Mouse (Mus musculus) T-helper 2 cell (primary cell): ENCODE measurements around the gene Alox5.

Source experiments
- in situ Hi-C: fragments of 300-600 bp; cut with MboI, MseI; formaldehyde crosslinking; loops from one replicate; pipeline ENCODE4 v1.15.1; 2025; ENCODE audit warnings: high pct_unique_total_duplicates

Gene Alox5

DNA sequence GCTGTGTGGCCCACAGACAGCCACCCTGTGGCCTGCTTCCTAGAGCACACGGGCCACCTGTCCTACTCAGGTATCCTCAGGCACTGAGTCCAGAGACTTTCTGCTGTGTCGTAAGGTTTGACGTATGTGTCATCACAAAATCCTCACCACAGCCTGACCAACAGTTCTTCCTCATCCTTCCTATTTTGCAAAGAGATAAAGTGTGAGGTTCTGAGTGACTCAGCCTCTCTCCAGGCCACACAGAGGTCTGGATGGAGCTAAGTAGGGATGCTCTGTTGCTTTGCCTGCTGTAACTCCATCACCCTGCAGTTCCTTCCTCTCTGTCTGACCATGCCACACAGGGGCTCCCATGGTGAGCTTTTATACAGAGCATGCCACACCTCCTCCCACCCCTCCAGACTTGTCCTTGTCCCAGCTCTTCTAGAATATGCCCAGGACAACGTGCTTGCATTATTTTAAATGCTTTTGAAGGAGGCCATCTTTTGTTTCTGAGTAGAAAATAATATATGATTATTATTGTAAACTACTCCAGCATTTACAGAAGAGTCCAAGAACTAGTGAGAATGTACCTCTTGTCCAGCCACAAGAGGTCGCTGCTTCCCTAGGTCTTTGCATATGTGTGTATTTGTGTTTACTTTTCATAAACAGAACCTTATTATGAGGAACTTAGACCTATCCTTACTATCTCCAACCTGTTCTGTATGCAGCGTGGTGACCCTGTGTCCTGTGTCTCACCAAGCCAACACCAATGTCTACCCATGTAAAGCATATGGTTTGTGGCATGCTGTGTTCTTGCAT is 43.3 kb downstream of the Alox5 start:
- in situ Hi-C loops: loop anchor here (10.0 kb wide), 1 partner anchor 147 kb away; no protein-coding TSS in a partner anchor

DNA sequence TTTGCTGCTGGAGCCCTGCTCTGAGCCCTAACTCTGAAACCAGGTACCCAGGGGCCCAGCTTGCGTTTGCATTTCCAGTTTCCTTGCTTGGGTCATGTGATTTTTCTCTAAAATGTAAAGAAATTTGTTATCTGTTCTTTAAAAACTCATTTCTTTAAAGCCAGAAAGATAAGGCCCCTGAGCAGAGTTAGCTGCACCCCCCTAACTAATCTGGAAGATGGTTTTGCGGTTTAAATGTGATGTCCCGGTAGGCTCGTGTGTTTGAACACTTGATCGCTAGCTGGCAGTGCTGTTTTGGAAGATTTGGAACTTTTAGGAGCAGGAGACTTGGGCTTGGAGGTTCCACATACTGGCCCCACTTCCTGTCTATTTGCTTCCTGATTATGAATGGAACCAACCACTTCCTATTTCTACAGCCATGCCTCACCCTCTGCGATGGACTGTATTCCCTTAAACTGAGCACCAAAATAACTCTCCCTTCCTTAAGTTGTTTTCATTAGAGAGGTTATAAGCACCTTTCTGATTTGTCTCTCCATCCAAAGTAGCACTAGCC is 44.9 kb downstream of the Alox5 start:
- in situ Hi-C loops: loop anchor here (10.0 kb wide), 1 partner anchor 149 kb away; no protein-coding TSS in a partner anchor

DNA sequence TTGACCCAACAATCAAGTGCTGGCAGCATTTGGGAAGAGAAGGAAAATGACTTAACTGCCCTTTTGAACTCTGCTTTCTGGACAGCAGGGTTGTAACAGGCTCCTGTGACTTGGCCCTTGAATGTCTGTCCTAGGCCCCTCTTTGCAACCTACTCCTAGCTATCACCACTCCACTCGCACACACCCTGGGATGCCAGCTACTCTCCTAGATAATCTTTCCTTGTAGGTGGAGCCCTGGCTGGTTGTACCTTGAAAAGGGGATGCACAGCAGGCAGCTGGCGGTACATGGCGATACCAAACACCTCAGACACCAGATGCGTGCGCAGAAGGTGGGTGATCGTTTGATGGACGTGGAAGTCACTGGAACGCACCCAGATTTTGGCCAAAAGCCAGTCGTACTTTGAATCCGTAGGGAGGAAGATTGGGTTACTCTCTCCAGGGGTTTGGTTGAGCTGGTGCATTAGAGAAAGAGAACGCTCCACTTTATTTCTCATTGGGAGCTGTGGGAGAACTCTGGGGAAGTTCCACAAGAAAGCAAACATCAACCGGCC is 45.8 kb downstream of the Alox5 start:
- in situ Hi-C loops: loop anchor here (10.0 kb wide), 1 partner anchor 150 kb away; no protein-coding TSS in a partner anchor

DNA sequence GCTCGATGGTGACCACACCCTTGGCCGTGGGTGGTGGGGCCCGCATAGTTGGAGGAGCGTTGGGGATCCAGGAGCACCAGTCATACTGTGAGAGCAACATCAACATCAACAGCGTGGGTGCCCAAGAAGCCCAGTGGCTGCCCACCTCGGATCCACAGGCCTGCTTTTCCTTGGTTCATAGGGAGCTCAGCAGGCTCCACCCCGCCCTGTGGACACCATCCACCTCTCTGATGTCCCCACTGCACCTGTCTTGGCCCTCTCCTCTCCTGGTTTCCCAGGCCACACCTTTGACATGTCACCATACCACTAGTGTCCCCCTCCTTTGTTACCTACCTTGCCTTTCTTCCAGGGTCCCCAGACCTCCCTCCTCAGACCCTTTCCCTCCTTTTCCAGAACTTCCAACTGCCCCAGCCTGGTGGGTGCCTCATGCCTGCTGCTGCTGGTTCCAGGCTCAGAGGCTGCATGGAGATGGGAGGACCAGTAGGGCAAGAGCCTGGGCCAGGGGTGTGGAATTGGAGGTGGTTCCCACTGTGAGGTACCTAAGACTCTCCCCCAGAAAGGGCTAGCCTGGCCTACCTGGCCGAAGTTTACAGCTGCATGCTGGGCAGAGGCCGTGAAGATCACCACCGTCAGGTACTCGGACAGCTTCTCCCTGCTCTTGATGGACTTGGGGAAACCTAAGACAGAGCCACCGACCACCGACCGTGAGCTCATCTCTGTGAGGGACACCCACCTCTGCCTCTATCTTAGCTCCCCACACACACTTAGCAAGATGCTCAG is 48.2 kb downstream of the Alox5 start:
- in situ Hi-C loops: loop anchor here (10.0 kb wide), 1 partner anchor 152 kb away; no protein-coding TSS in a partner anchor

DNA sequence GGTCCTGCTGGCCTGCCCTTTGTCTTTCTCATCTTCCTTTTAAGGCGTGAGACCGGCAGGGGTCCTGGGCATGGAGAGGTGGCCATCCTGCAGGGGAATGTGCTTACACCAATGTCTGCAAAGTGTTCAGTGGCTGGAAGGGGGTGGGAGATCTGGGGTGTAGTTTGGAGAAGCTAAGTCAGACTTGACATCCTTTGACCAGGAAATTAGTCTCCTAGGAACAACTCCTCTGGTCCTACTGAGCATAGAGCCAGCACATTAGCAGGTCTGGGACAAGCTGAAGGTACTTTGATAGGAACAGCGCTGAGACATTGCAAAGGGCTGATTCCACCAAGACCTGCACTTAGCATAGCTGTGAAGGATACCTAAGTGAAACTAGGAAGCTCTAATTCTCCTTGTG is 49.3 kb downstream of the Alox5 start:
- in situ Hi-C loops: loop anchor here (10.0 kb wide), 1 partner anchor 153 kb away; no protein-coding TSS in a partner anchor

DNA sequence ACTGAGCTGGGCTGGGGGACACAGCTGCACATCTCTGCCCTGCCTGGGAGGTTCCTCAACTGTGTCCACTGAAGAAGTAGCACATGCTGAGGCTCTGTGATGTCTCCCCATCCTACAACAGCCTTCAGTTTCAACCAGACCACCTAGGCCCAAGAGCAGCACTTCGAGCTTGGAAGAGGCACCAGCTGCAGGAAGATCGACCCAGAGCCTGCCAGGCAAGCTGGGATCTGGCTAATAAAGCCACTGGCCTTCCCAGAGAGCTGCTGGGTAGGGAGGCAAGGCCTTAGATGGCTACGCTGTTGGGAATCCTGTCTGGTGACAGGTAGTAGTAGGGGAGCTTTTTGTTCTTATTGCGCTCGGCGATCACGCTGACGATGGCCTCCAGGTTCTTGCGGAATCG is 50.5 kb downstream of the Alox5 start:
- in situ Hi-C loops: loop anchor here (10.0 kb wide), 1 partner anchor 154 kb away; no protein-coding TSS in a partner anchor

DNA sequence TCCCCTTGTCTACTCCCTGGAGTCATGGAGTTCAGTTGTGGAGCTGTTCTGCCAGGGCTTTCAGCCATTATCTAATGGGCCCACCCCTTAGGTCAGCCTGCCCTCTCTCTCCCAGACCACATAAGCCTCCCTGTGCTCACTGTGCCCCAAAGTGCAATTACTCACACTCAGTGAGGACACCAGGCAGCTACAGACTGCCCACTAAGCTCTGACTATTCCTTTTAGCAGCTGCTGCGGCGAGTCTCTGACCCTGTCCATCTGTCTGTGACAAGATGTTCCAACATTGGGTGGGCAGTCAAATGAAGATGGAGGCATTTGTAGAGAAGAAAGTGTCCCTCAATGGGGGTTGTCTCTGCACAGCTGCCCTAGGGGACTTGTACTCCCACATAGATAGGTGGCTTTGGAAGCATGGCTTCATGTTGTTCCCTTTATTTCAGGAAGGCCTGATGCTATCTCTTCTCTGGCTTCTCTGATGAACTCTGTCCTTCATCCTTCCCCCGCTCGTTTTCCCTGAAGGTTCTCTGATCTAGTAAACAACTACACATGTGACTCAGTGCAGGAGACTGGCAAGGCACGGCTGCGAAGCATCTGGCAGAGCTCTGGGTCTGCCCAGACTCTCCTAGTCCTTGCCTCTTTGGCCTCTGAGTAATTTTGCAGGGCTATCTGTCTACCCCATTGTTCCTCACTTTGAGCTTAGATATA is 52.9 kb downstream of the Alox5 start:
- in situ Hi-C loops: no loop called here

DNA sequence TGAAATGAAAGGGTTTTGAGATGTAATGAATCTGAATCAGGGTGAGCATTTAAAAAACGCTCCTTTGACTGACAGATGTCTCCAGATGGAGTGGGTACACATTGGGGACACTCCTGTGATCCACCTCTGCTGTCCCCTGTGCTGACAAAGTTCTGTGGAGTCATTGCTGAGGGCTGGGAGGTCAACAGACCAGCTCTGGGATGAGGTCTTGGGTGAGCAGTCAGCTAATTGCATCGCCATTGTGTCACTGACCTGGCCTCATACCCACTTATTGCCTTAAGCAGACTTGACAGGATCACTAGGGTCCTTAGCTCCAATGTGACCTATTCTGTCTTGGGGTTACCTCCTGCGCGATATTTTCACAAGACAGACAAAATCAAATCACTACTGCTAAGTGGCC is 53.8 kb downstream of the Alox5 start:
- in situ Hi-C loops: no loop called here

DNA sequence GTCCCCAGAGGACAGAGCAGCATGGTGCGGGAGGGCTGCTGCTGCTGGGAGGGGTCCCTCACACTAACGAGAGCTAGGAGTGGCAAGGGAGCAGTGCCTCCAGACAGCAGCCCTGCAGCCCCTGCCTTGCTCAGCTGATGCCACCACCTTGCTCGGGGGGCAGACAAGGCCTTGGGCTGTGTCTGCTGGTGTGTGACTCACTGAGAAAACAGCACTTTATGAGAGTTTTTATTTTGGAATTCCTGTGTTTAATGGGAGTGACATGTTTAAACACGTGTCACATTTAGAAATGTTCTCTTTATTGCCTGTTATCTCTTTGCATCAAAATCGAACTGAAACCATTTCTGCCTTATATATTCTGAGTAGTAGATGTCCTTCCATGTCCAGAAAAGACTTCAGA is 54.3 kb downstream of the Alox5 start:
- in situ Hi-C loops: no loop called here

DNA sequence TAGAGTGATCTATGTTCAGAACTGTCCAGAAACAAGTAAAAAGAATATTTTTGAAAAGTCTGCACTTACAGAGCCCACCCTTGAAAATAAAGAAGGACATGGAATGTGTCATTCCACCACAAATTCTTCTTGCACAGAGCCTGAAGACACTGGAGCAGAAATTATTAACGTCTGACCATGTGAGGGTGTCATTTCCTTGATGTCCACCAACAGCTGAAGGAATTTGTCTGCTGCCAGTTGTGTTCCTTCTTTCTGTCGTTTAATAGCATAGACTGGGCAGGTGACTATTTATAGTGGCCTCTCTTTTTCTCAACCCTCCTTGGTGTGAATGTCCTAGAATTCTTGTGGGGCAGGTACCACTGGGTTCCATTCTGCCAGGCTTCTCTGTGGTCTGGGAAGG is 54.8 kb downstream of the Alox5 start:
- in situ Hi-C loops: no loop called here

DNA sequence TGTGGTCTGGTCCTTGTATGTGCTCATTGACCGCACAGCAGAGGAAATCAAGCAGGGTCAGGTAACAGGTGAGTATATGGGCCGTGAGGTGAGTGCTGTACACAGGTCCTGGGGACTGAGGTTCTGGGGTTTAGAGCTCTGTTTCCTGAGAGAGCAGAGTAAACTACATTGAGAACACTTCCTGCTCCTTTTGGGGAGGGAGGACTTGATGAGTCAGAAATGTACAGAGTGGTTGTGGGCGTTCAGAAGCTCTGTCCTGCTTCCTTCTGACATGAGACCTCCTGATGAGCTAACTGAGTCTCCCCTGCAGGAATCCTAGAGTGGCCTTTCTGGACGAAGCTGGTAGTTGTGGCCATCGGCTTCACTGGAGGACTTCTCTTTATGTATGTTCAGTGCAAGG is 55.3 kb downstream of the Alox5 start:
- in situ Hi-C loops: no loop called here

DNA sequence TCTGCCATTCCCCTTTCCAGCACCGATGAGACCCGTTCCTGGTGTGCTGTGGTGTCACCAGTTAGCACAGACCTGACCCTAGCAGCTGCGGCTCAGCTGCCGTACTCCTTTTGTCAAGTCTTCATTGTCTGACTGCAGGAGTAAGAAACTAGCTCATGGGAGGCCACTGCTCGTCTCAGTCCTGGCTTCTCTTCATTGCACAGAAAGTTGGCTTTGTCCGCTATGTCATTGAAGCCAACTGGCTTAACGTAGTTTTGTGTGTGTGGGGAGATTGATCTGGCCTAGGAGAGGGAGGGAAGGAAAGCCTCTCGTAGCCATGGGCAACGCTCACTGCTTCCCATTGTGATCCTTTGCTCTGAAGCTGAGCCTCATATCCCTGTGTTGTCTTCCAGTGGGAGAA is 55.7 kb downstream of the Alox5 start:
- in situ Hi-C loops: no loop called here

DNA sequence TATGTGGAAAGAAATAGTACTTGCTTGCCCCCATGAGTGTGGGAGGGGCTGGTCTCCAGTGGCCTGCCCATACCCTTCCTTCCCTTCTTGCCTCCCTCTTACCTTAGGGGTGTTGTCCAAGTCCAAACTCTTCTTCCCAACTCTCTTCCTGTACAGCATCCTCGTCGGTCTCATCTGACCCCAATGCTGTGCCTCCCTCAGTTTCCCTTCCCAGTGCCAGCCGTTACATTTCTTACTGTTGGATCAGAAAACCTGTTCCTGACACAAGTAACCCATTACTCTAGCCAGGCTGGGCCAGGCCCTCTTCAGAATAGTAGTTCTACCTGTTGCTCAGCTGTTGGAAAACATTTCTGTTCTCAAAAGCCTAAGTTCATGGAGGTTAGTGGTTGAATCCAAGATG is 58.6 kb downstream of the Alox5 start:
- in situ Hi-C loops: no loop called here

DNA sequence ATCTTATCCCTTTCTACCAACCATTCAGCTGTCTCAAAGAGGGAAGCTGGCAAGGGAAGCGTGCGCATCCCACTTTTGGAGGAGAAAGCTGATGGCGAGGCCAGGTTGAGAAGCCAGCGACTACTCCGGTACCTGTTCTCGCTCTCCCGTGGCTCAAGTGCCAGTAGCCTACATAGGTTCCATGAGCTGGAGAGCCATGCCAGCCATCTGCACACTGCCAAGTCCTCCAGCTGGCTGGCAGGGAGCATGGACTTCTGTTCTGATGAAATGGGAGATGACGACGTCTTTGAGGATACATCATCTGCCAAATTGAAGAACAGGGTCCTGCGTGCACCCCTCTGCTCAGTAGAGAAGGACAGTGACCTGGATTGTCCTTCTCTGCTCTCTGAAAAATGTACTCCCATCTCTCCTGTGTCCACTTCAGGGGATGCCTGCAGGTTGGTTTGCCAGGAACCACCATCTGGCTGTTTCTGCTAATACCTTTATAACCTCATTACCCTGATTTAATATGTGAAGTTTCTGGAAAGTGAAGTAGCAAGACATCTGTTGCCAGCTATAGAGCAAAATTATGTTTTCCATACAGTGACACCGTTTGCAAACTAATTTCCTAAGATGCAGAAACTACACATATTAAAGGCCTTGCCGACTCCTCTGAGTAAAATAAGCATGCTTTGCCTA is 59.1 kb downstream of the Alox5 start:
- in situ Hi-C loops: no loop called here

DNA sequence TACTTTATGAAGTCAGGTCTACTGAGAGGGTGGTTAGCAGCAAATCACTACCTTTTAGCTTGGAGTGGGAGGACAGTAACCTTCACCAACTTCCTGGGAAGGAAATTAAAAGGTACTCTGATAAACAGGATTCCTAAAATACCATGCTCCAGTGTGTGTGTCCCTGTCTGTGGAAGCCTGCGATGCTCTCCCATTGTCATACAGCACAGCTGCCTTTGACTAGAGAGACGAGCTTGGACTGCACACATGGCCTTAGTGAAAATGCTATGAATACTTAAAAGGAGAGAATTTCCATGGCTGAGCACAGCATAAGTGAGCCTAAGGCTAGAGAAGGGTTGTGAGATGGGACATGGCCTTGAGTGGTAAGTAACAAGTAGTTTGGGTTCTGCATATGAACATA is 62.8 kb downstream of the Alox5 start:
- in situ Hi-C loops: no loop called here

DNA sequence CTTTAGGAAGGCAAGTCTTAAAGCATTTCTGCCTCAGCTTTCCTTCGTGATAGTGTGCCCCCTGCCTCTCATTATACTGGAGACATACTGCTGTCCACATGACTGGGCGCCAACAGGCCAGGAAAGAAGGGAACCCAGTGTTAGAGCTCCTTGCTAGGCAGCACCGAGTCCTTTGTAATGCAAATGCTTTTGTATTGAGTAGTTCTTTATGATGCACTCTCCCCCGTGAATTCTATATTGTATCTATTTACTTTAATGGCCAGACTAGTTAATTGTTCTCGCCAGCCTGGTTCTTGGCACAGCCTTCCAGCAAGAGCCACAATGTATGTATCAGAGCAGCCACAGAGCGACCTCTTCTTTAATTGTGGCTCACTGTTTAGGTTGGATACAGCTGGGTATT is 63.4 kb downstream of the Alox5 start:
- in situ Hi-C loops: no loop called here

DNA sequence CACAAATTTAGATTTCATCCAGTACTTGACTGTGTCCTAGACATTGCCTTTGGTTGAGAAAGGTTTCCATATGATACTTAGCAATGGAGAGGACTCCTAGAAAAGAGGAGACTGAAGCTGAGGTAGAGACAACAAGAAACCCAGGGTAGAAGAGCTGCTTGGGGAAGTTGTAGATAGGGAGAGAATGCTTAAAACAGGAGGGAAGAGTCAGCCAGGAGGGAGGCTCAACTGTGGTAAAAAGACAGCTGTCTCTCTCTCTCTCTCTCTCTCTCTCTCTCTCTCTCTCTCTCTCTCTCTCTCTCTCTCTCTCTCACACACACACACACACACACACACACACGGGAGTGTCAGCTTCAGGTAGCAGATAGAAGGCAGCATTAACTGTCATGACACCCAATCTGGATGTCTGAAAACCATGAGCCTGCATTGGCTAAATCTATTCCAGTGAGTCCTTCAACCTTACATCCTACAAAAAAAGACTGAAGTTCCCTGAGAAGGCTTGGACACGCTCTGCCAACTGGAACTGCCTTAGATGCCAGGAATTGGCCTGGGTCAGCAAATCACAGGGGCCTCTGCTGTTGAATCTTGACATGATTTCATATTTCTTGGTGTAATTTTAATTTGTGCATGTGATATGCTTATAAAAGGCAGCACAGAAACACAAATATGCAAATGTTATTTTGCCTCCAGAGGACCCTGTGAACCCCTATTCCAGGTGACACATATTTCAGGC is 65.9 kb downstream of the Alox5 start:
- in situ Hi-C loops: no loop called here

DNA sequence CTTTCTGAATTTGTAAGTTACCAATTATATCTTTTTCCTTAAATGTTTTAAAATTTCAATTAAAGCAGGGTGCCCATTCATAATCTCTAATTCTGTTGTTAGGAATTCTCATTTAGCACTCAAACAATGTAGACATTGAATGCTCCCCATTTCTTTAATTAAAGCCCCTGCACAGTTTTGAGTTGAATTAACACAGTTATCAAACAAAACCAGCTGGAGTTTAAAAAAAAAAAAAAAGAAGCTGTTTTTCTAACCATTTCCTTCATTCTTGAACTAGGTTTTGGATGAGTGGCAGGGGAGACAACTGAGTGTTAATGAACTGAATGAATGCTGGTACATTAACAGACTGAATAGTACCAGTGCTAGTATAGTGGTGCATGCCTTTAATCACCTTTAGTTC is 71.5 kb downstream of the Alox5 start:
- in situ Hi-C loops: no loop called here

DNA sequence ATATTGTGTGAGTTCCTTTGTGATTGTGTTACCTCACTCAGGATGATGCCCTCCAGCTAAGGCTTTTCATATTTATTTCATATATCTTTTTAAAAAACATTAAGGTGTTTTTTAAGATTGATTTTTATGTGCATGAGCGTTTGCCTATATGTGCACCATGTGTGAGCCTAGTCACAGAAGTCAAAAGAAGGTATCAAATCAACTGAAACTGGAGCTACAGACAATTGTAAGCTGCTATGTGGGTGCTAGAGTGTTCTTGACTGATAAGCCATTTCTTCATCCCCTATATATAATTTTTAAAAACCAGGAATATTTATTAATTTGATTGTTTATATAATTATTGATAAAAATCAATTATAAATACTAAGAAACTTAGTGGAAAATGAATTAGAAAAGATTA is 72.9 kb downstream of the Alox5 start:
- in situ Hi-C loops: no loop called here

DNA sequence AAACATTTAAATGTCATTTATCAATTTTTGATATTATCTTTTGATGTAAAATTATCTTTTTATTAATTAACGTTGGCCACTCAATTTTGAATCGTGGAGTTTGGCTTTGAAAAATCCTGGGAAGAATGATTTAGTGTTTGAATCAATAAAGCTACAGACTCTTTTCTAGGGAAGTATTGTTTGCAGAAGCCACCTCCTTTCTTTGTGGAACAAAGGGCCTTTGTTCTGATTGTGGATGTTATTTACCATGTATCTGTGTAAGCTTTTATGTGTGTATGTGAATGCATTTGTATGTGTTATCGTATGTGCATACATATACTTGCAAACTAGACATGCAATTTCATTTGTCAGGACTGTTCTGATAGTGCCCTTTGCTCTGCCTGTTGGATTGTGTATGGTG is 74.5 kb downstream of the Alox5 start:
- in situ Hi-C loops: no loop called here
